Mouse (Mus musculus): Measurements from ENCODE around the gene Dlk2. TPM values are rescaled to one million over a fixed set of nuclear protein-coding genes. Genes with fewer than 3 reads are reported as not detected.
A peak's percentile ranks its signal among the peaks of the same experiment; 100 is the strongest.

Gene Dlk2
- total RNA-seq, 4 experiments from 2014 or later, result 0.25 to 0.56 (median 0.38) TPM; not detected in 1

GRCm38 (mm10) chr17:46322046-46322823 is 25.0 kb downstream of the Dlk2 start:
- no peak for DNase-seq

DNA sequence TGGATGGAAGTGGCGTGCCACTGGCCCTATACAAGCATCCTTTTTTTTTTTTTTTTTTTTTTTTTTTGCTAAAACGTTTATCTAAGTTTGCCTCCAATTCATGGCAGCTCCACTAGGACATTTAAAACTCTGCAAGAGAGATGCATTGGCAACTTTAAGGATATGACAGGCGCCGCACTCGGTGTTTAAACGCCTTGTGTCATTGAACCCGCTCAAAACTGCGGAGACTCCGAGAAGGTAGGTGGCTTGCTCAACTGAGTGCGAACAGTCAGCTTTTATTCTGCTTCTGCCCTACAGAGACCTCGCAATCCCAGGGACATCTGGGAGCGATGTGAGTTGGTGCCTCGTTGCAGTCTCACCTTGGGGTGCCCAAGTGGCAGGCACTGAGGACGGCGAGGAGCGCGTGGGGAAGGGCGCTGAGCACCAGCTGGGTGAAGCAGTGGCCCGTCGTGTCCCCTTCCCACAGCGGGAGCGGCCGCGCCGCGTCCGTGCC is 30.2 kb downstream of the Dlk2 start:
- DNase-seq, result no peak

DNA sequence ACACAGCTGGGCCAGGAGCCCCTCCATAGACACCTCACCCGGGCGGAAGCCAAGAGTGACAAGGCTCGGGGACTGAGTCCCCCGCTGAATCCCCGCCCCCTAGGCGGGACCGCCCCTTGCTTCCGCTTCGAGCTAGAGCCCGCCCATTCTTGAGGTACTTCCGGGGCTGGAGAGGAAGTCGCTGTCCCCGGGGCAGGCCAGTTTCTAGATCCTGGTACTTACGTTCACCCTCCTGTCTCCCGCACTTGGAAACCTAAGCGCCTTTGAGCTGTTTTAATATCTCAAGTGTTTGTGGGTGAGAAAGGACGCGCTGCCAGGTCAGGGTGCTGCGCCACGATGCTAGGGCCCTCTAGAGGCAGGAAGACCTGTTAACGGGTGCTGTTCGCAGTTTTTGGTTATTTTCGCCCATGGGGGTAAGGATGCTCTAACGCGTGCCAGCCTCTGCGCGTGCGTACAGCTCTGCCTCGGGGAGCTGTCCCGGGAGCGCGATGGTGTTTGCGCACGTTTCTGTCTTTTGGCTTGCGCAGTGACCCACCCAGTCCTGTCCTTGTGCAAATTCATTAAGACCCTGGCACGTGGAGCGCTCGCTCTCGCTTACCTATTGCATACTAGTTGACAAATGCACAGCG is 30.8 kb downstream of the Dlk2 start, which contains the start of gene Abcc10:
Gene Abcc10, minus strand, starts transcription at position 447 of the 629 bp plus-strand sequence.
- DNase-seq, result peak; percentile 95

- DNase-seq, result no peak
These were observed 31.5 kb downstream of the Dlk2 start for GRCm38 (mm10) chr17:46328723-46329122.

- DNase-seq, result no peak
These were observed 39.3 kb downstream of the Dlk2 start for GRCm38 (mm10) chr17:46336475-46336874.

DNA sequence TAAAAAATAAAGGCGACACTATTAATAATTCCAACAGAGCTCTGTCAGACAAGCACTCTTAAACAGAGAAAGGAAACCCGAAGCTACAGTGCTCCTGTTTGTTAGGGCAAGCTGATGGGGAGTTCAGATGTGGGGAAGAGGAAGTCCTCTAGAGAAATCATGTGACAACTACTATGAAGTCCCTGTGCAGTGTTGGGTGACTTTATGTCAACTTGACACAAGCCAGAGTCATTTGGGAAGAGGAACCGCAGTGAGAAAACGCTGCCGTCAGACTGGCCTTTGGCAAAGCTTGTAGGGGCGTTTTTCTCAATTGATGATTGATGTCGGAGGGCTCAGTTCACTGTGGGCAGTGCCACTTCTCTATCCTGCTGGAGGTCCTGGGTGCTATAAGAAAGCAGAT is 44.0 kb downstream of the Dlk2 start:
- DNase-seq, result no peak

GRCm38 (mm10) chr17:46351026-46351700 is 53.9 kb downstream of the Dlk2 start:
- no peak for DNase-seq

Other genes starting within 250 kb of the Dlk2 start
- 100 to 1,000 TPM in 2 of 4 experiments, 10 to 100 TPM in 2; 94.5 to 106 (median 101) TPM for gene Mrps18a, start 186.4 kb upstream of the Dlk2 start, total RNA-seq (2022)
- gene Rsph9, start 153.2 kb upstream of the Dlk2 start, total RNA-seq (2022), result 10 to 100 TPM in 3 of 4 experiments, 1 to 10 TPM in 1; 6.0 to 21.4 (median 15.3) TPM
- 10 to 100 TPM; 16.5 to 22.1 (median 18.8) TPM for gene Mad2l1bp, start 143.9 kb upstream of the Dlk2 start, total RNA-seq (2022)
- 100 to 1,000 TPM in 1 of 4 experiments, 10 to 100 TPM in 3; 69.9 to 108 (median 89.8) TPM for gene Gtpbp2, start 136.4 kb upstream of the Dlk2 start, total RNA-seq (2022)
- gene Polh, start 94.8 kb upstream of the Dlk2 start, total RNA-seq (2022), result 10 to 100 TPM; 37.5 to 44.0 (median 40.7) TPM
- gene Xpo5, start 94.6 kb upstream of the Dlk2 start, total RNA-seq (2022), result 10 to 100 TPM; 70.8 to 95.4 (median 74.0) TPM
- gene Polr1c, start 49.4 kb upstream of the Dlk2 start, total RNA-seq (2022), result 100 to 1,000 TPM in 2 of 4 experiments, 10 to 100 TPM in 2; 83.8 to 116 (median 104) TPM
- 100 to 1,000 TPM; 157 to 205 (median 185) TPM for gene Yipf3, start 49.3 kb upstream of the Dlk2 start, total RNA-seq (2022)
- gene Lrrc73, start 43.9 kb upstream of the Dlk2 start, total RNA-seq (2022), result 1 to 10 TPM; 4.1 to 7.5 (median 6.0) TPM
- 10 to 100 TPM; 49.3 to 72.6 (median 54.6) TPM for gene Tjap1, start 14.4 kb upstream of the Dlk2 start, total RNA-seq (2022)
- 10 to 100 TPM in 2 of 4 experiments, 1 to 10 TPM in 2; 6.9 to 17.3 (median 11.9) TPM for gene Abcc10, start 30.9 kb downstream of the Dlk2 start, total RNA-seq (2022)
- 10 to 100 TPM; 21.0 to 35.6 (median 27.4) TPM for gene Zfp318, start 86.3 kb downstream of the Dlk2 start, total RNA-seq (2022)
- gene Crip3, start 131.5 kb downstream of the Dlk2 start, total RNA-seq (2022), result 1 to 10 TPM in 3 of 4 experiments, under 1 TPM in 1; 0.58 to 3.1 (median 2.2) TPM
- not detected for gene Slc22a7, start 141.0 kb downstream of the Dlk2 start, total RNA-seq (2022)
- gene Ttbk1, start 190.3 kb downstream of the Dlk2 start, total RNA-seq (2022), result 1 to 10 TPM in 3 of 4 experiments, under 1 TPM in 1; 0.98 to 1.4 (median 1.2) TPM
- 1 to 10 TPM; 4.5 to 6.9 (median 6.4) TPM for gene Dnph1, start 199.3 kb downstream of the Dlk2 start, total RNA-seq (2022)
- 10 to 100 TPM; 31.6 to 48.8 (median 37.7) TPM for gene Cul9, start 249.0 kb downstream of the Dlk2 start, total RNA-seq (2022)

All from adrenal gland, adult 8-10 months (tissue).